Mouse (Mus musculus) layer of hippocampus, postnatal 25 days (tissue): Measurements from ENCODE around the gene Slc25a4. TPM values are rescaled to one million over a fixed set of nuclear protein-coding genes. Genes with fewer than 3 reads are reported as not detected.
"Not testable (repeated sequence)": the region's sequence is repeated elsewhere in the genome, so short reads cannot be mapped to it uniquely, and the experiment has no call there.

Experiments used
- DNase-seq, 2 experiments: peaks; one replicate each; pipeline ENCODE4 v3.0.0; 2022; ENCODE audit warnings: mixed read lengths in 2 of 2, low spot score in 1 of 2; ENCODE audit errors: extremely low spot score in 1 of 2
- total RNA-seq, 2 experiments: library from RNA; stranded (reverse); gene quantifications; 2 replicates each; pipeline ENCODE4 v1.2.3; 2021

Gene Slc25a4
- 100 to 1,000 TPM; 582 to 631 TPM for total RNA-seq

GRCm38 (mm10) chr8:46210404-46211315 is at the start of gene Slc25a4:
Gene Slc25a4, minus strand, starts transcription at chr8:46211284.
- DNase-seq = peak; percentile 97 to 98

- DNase-seq = no peak
These were observed 47.0 kb upstream of the Slc25a4 start for GRCm38 (mm10) chr8:46257921-46258682.

- no peak for DNase-seq
These were observed 41.4 kb upstream of the Slc25a4 start for GRCm38 (mm10) chr8:46252456-46252855.

GRCm38 (mm10) chr8:46251561-46251960 is 40.5 kb upstream of the Slc25a4 start:
- DNase-seq = no peak

- no peak for DNase-seq
These were observed 35.3 kb upstream of the Slc25a4 start for GRCm38 (mm10) chr8:46246346-46246745.

- no peak for DNase-seq
These were observed 31.9 kb upstream of the Slc25a4 start for GRCm38 (mm10) chr8:46242946-46243345.

GRCm38 (mm10) chr8:46241568-46242374 is 30.7 kb upstream of the Slc25a4 start:
- DNase-seq = peak; percentile 42 to 81

- no peak for DNase-seq
These were observed 25.5 kb upstream of the Slc25a4 start for GRCm38 (mm10) chr8:46236441-46237223.

- no peak for DNase-seq
These were observed 23.7 kb upstream of the Slc25a4 start for GRCm38 (mm10) chr8:46234736-46235135.

GRCm38 (mm10) chr8:46232798-46233197 is 21.7 kb upstream of the Slc25a4 start:
- DNase-seq = no peak

- not testable (repeated sequence) for DNase-seq
These were observed 20.9 kb upstream of the Slc25a4 start for GRCm38 (mm10) chr8:46231968-46232367.

GRCm38 (mm10) chr8:46226622-46227021 is 15.5 kb upstream of the Slc25a4 start:
- no peak for DNase-seq

- no peak for DNase-seq
These were observed 14.4 kb upstream of the Slc25a4 start for GRCm38 (mm10) chr8:46225501-46225900.

GRCm38 (mm10) chr8:46220566-46220965 is 9.5 kb upstream of the Slc25a4 start:
- DNase-seq = no peak

- DNase-seq = peak; percentile 39 to 54
These were observed 5.8 kb upstream of the Slc25a4 start for GRCm38 (mm10) chr8:46216838-46217237.

- DNase-seq = no peak
These were observed 2.9 kb upstream of the Slc25a4 start for GRCm38 (mm10) chr8:46213971-46214480.

- DNase-seq = peak in 1 of 2 experiments; percentile 27
These were observed 1.1 kb upstream of the Slc25a4 start for GRCm38 (mm10) chr8:46212194-46212593.

- DNase-seq = no peak
These were observed 557 bp upstream of the Slc25a4 start for GRCm38 (mm10) chr8:46211611-46212071.

- DNase-seq = no peak
These were observed 2.0 kb downstream of the Slc25a4 start for GRCm38 (mm10) chr8:46209057-46209456.
